Mouse (Mus musculus) embryonic facial prominence, embryonic 12.5 days (tissue): ENCODE measurements around the gene Lurap1. TPM values are rescaled to one million over a fixed set of nuclear protein-coding genes. Genes with fewer than 3 reads are reported as not detected.

Experiments
- ATAC-seq: fragments of 200-750 bp; cut with Nextera tagmentation; 2 replicates; pipeline ENCODE4 v1.8.0; 2017; ENCODE audit not compliant: insufficient number of reproducible peaks, insufficient read depth, low FRiP score, low TSS enrichment
- H3K27ac ChIP-seq: fragments of 300-500 bp; sonication (generic); 2 replicates; pipeline ENCODE4 v1.5.1; 2016; ENCODE audit warnings: mild to moderate bottlenecking
- H3K27me3 ChIP-seq: fragments of 300-500 bp; sonication (generic); 2 replicates; pipeline ENCODE4 v1.6.1; 2016; ENCODE audit warnings: mild to moderate bottlenecking, moderate library complexity
- H3K36me3 ChIP-seq: fragments of 300-500 bp; sonication (generic); 2 replicates; pipeline ENCODE4 v1.6.1; 2016; ENCODE audit warnings: mild to moderate bottlenecking
- H3K4me1 ChIP-seq: fragments of 300-500 bp; sonication (generic); 2 replicates; pipeline ENCODE4 v1.6.1; 2016
- H3K4me2 ChIP-seq: fragments of 300-500 bp; sonication (generic); replicated peaks from 2 replicates; pipeline ENCODE4 v1.6.1; 2016; ENCODE audit warnings: mild to moderate bottlenecking, moderate library complexity
- H3K4me3 ChIP-seq: fragments of 300-500 bp; sonication (generic); 2 replicates; pipeline ENCODE4 v1.5.1; 2016; ENCODE audit warnings: mild to moderate bottlenecking
- H3K9ac ChIP-seq: fragments of 300-500 bp; sonication (generic); 2 replicates; pipeline ENCODE4 v1.6.1; 2016; ENCODE audit warnings: mild to moderate bottlenecking, moderate library complexity
- H3K9me3 ChIP-seq: fragments of 300-500 bp; sonication (generic); 2 replicates; pipeline ENCODE4 v1.6.1; 2016; ENCODE audit warnings: mild to moderate bottlenecking, moderate library complexity
- WGBS: fragments of 180-500 bp; shearing (Covaris S2); methylation state at CpG from one replicate; pipeline ENCODE4 v1.1.7; 2016; 5-methylcytosine and 5-hydroxymethylcytosine counted together
- polyA plus RNA-seq: library from polyadenylated mRNA; unstranded; fragments of >200 nt; fragmentation: Nextera tagmentation; extraction: Ambion mirVana; gene quantifications from 2 replicates; pipeline ENCODE4 v1.2.1, GENCODE M21; 2016

Lurap1 gene
- polyA plus RNA-seq, 1 experiment from 2014 or later: 2.6 TPM

GRCm38 (mm10) chr4:116174466-116175116, 23.5 kb upstream of the Lurap1 start:
- peaks cover 24% of the 10 kb centered on the region for H3K4me1 ChIP-seq
- ATAC-seq: no peak
- WGBS: 40% methylated on average over 6 of the region's 6 CpGs

GRCm38 (mm10) chr4:116173752-116174151, 22.6 kb upstream of the Lurap1 start:
- Histone ChIP-seq H3K36me3 (no peaks in the 10 kb centered on the region), H3K9ac (no peak overlapping the region), H3K4me2 (no peak overlapping the region), H3K4me3 (no peak overlapping the region), H3K4me1 (peaks cover 24% of the 10 kb centered on the region), H3K27me3 (no peaks in the 10 kb centered on the region), H3K27ac (no peak overlapping the region), H3K9me3 (no peaks in the 10 kb centered on the region)
- no peak for ATAC-seq
- WGBS: 74% methylated on average over 4 of the region's 4 CpGs

More at GRCm38 (mm10) chr4:116174466-116175116, 23.5 kb upstream of the Lurap1 start:
- Histone ChIP-seq H3K36me3 (no peaks in the 10 kb centered on the region), H3K9ac (no peak overlapping the region), H3K9me3 (no peaks in the 10 kb centered on the region), H3K4me2 (no peak overlapping the region), H3K4me3 (no peak overlapping the region), H3K27me3 (no peaks in the 10 kb centered on the region), H3K27ac (no peak overlapping the region)

GRCm38 (mm10) chr4:116173072-116173471, 21.9 kb upstream of the Lurap1 start, which contains the start of the genes 1700042G07Rik and Gm49337:
Gene 1700042G07Rik, plus strand, starts transcription at chr4:116173372.
Gene Gm49337, plus strand, starts transcription at chr4:116173384.
- no peak within 1 kb of the TSS for H3K27ac ChIP-seq
- no peak for ATAC-seq

GRCm38 (mm10) chr4:116169353-116169672, 18.2 kb upstream of the Lurap1 start:
- Histone ChIP-seq H3K4me1 (peaks cover 18% of the 10 kb centered on the region), H3K36me3 (no peaks in the 10 kb centered on the region), H3K9ac (no peak overlapping the region), H3K9me3 (no peaks in the 10 kb centered on the region), H3K4me3 (no peak overlapping the region), H3K27ac (no peak overlapping the region), H3K4me2 (no peak overlapping the region), H3K27me3 (no peaks in the 10 kb centered on the region)
- 67% methylated on average over 3 of the region's 3 CpGs for WGBS
- ATAC-seq: no peak

More at GRCm38 (mm10) chr4:116173072-116173471, 21.9 kb upstream of the Lurap1 start, which contains the start of the genes 1700042G07Rik and Gm49337:
- no peak within 1 kb of the TSS for H3K4me3 ChIP-seq
- 85% methylated on average over 6 of the region's 6 CpGs for WGBS
- H3K4me2 ChIP-seq: no peak within 1 kb of the TSS
- no peaks in the 10 kb centered on the region for H3K9me3 ChIP-seq
- peaks cover 24% of the 10 kb centered on the region for H3K4me1 ChIP-seq
- no peak within 1 kb of the TSS for H3K9ac ChIP-seq
- no peaks in the 10 kb centered on the region for H3K27me3 ChIP-seq
- H3K36me3 ChIP-seq: no peaks in the 10 kb centered on the region

GRCm38 (mm10) chr4:116168617-116169352, 17.6 kb upstream of the Lurap1 start:
- H3K36me3 ChIP-seq: no peaks in the 10 kb centered on the region
- no peaks in the 10 kb centered on the region for H3K9me3 ChIP-seq
- H3K27me3 ChIP-seq: no peaks in the 10 kb centered on the region
- peaks cover 15% of the 10 kb centered on the region for H3K4me1 ChIP-seq
- no peak overlapping the region for H3K27ac ChIP-seq
- ATAC-seq: no peak
- H3K4me2 ChIP-seq: no peak overlapping the region
- H3K9ac ChIP-seq: no peak overlapping the region
- H3K4me3 ChIP-seq: no peak overlapping the region
- WGBS: 84% methylated on average over 7 of the region's 8 CpGs

- H3K36me3 ChIP-seq: no peaks in the 10 kb centered on the region
- H3K4me3 ChIP-seq: no peak within 1 kb of the TSS
- H3K4me1 ChIP-seq: peaks cover 15% of the 10 kb centered on the region
- no peak within 1 kb of the TSS for H3K27ac ChIP-seq
- no peak within 1 kb of the TSS for H3K9ac ChIP-seq
- no peaks in the 10 kb centered on the region for H3K9me3 ChIP-seq
- no peak within 1 kb of the TSS for H3K4me2 ChIP-seq
- ATAC-seq: no peak
- no peaks in the 10 kb centered on the region for H3K27me3 ChIP-seq
- WGBS: 30% methylated on average over 7 of the region's 7 CpGs
These were observed 16.3 kb upstream of the Lurap1 start, which contains the start of gene Tspan1 for GRCm38 (mm10) chr4:116167404-116167803. Gene Tspan1, minus strand, starts transcription at chr4:116167601.

GRCm38 (mm10) chr4:116165708-116166407, 14.7 kb upstream of the Lurap1 start:
- H3K4me1 ChIP-seq: peaks cover 15% of the 10 kb centered on the region
- no peaks in the 10 kb centered on the region for H3K9me3 ChIP-seq
- H3K27ac ChIP-seq: no peak overlapping the region
- H3K9ac ChIP-seq: no peak overlapping the region
- ATAC-seq: no peak
- no peak overlapping the region for H3K4me3 ChIP-seq
- WGBS: 36% methylated on average over 8 of the region's 8 CpGs
- H3K27me3 ChIP-seq: no peaks in the 10 kb centered on the region
- H3K36me3 ChIP-seq: peaks cover 3% of the 10 kb centered on the region; the same call in 1 of the 2 replicates
- no peak overlapping the region for H3K4me2 ChIP-seq

GRCm38 (mm10) chr4:116164759-116165554, 13.8 kb upstream of the Lurap1 start:
- no peak overlapping the region for H3K4me2 ChIP-seq
- 92% methylated on average over 2 of the region's 2 CpGs for WGBS
- H3K9me3 ChIP-seq: no peaks in the 10 kb centered on the region
- H3K9ac ChIP-seq: no peak overlapping the region
- peaks cover 15% of the 10 kb centered on the region for H3K4me1 ChIP-seq
- no peak overlapping the region for H3K4me3 ChIP-seq
- H3K36me3 ChIP-seq: peaks cover 11% of the 10 kb centered on the region; the same call in 1 of the 2 replicates
- H3K27me3 ChIP-seq: no peaks in the 10 kb centered on the region
- ATAC-seq: no peak
- H3K27ac ChIP-seq: no peak overlapping the region

- Histone ChIP-seq H3K4me3 (no peak overlapping the region), H3K27me3 (no peaks in the 10 kb centered on the region), H3K4me2 (no peak overlapping the region), H3K9me3 (no peaks in the 10 kb centered on the region), H3K4me1 (peaks cover 15% of the 10 kb centered on the region), H3K9ac (no peak overlapping the region), H3K27ac (no peak overlapping the region), H3K36me3 (peaks cover 39% of the 10 kb centered on the region)
- WGBS: 86% methylated on average over 4 of the region's 4 CpGs
- ATAC-seq: no peak
These were observed 11.0 kb upstream of the Lurap1 start for GRCm38 (mm10) chr4:116162142-116162541.

- WGBS: 85% methylated on average over 3 of the region's 3 CpGs
- H3K27me3 ChIP-seq: no peaks in the 10 kb centered on the region
- H3K36me3 ChIP-seq: peaks cover 53% of the 10 kb centered on the region
- peaks cover 10% of the 10 kb centered on the region for H3K4me1 ChIP-seq
- H3K27ac ChIP-seq: no peak overlapping the region
- H3K9ac ChIP-seq: no peak overlapping the region
- no peak for ATAC-seq
- H3K9me3 ChIP-seq: no peaks in the 10 kb centered on the region
- no peak overlapping the region for H3K4me2 ChIP-seq
- no peak overlapping the region for H3K4me3 ChIP-seq
These were observed 9.6 kb upstream of the Lurap1 start for GRCm38 (mm10) chr4:116160769-116161168.

- Histone ChIP-seq H3K27ac (no peak overlapping the region), H3K9me3 (no peaks in the 10 kb centered on the region), H3K36me3 (peaks cover 61% of the 10 kb centered on the region), H3K27me3 (no peaks in the 10 kb centered on the region), H3K4me2 (no peak overlapping the region), H3K4me1 (peaks cover 3% of the 10 kb centered on the region), H3K9ac (no peak overlapping the region), H3K4me3 (no peak overlapping the region)
- 72% methylated on average over 3 of the region's 3 CpGs for WGBS
- ATAC-seq: no peak
These were observed 8.8 kb upstream of the Lurap1 start for GRCm38 (mm10) chr4:116159912-116160311.
